Mouse (Mus musculus) spleen, adult 2 months (tissue): ENCODE results near the gene Slc25a3. TPM values are rescaled to one million over a fixed set of nuclear protein-coding genes. Genes with fewer than 3 reads are reported as not detected.

Experiments
- DNase-seq, 2 experiments: peaks; one replicate each; pipeline versions ENCODE4 v3.0.0 to v3.0.0-alpha.2; 2012 to 2021; ENCODE audit warnings: low spot score in 2 of 2, low read depth in 1 of 2
- H3K27ac ChIP-seq: fragments of 200-500 bp; 2 replicates; pipeline ENCODE4 v1.5.1; 2012; ENCODE audit warnings: low read length, inconsistent platforms; ENCODE audit not compliant: insufficient read depth
- H3K27me3 ChIP-seq: fragments of 200-500 bp; 2 replicates; pipeline ENCODE4 v1.6.1; 2012; ENCODE audit warnings: mild to moderate bottlenecking, moderate library complexity, low read length, inconsistent platforms; ENCODE audit not compliant: control insufficient read depth, insufficient read depth
- H3K36me3 ChIP-seq: fragments of 200-500 bp; 2 replicates; pipeline ENCODE4 v1.6.1; 2012; ENCODE audit warnings: mild to moderate bottlenecking, low read length, inconsistent platforms; ENCODE audit not compliant: control insufficient read depth, insufficient read depth
- H3K4me1 ChIP-seq: fragments of 200-500 bp; 2 replicates; pipeline ENCODE4 v1.6.1; 2011; ENCODE audit warnings: inconsistent platforms; ENCODE audit not compliant: control insufficient read depth, insufficient read depth, insufficient read length
- H3K4me3 ChIP-seq: fragments of 200-500 bp; 2 replicates; pipeline ENCODE4 v1.5.1; 2011; ENCODE audit warnings: mild to moderate bottlenecking, inconsistent platforms; ENCODE audit not compliant: insufficient read depth, insufficient read length; ENCODE audit errors: extremely low read depth
- CTCF ChIP-seq: fragments of 200-500 bp; IDR thresholded peaks from 2 replicates; pipeline ENCODE4 v1.5.1; 2011; ENCODE audit warnings: mild to moderate bottlenecking, inconsistent platforms; ENCODE audit not compliant: insufficient read depth, insufficient read length, insufficient replicate concordance; ENCODE audit errors: extremely low read depth
- POLR2A ChIP-seq: fragments of 200-500 bp; IDR thresholded peaks from 2 replicates; pipeline ENCODE4 v1.6.1; 2011; ENCODE audit warnings: low read depth, low read length, inconsistent platforms
- WGBS: fragments of 180-500 bp; shearing (Covaris S2); methylation state at CpG from one replicate; pipeline ENCODE4 v1.1.7; 2018; 5-methylcytosine and 5-hydroxymethylcytosine counted together
- polyA plus RNA-seq: library from polyadenylated mRNA; depleted of rRNA; stranded (reverse); fragments of >200 nt; gene quantifications from 2 replicates; pipeline ENCODE4 v1.2.3, GENCODE M21; 2012

Gene Slc25a3
- polyA plus RNA-seq, 1 experiment = 173 TPM

- H3K36me3 ChIP-seq = peaks cover 3% of the 10 kb centered on the region
- H3K4me3 ChIP-seq = no peak overlapping the region
- no peaks in the 10 kb centered on the region for H3K4me1 ChIP-seq
- H3K27ac ChIP-seq = no peak overlapping the region
- WGBS = 59% methylated on average over 10 of the region's 10 CpGs
- H3K27me3 ChIP-seq = no peaks in the 10 kb centered on the region
- no peak for TF ChIP-seq CTCF
- TF ChIP-seq POLR2A = no peak
- DNase-seq = no peak
Observed at GRCm38 (mm10) chr10:91142654-91143191, 18.9 kb upstream of the Slc25a3 start.

DNA sequence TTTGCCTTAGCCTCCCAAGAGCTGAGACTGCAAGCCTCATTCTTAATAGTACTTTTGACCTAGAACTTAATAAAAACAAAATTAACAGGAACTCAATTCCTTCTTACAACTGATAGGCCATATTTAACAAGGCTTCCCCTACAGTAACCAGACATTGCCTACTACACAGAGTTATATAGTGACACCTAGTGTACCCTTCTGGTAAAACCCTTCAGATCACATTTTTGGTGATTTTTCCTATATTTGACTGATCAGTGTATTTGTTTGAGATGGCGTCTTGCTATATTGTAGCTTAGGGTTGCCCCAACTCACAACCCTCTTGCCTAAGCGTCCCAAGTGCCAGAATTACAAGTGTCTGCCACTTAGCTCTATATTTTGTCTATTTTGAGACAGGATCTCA, 17.7 kb upstream of the Slc25a3 start:
- DNase-seq = peak in 1 of 2 experiments; percentile 51
- Histone ChIP-seq H3K4me1 (peaks cover 3% of the 10 kb centered on the region; the same call in 1 of the 2 replicates), H3K36me3 (peaks cover 3% of the 10 kb centered on the region), H3K27me3 (no peaks in the 10 kb centered on the region), H3K4me3 (no peak overlapping the region), H3K27ac (no peak overlapping the region)
- TF ChIP-seq POLR2A (no peak), CTCF (no peak)
- 22% methylated on average over 2 of the region's 2 CpGs for WGBS

DNA sequence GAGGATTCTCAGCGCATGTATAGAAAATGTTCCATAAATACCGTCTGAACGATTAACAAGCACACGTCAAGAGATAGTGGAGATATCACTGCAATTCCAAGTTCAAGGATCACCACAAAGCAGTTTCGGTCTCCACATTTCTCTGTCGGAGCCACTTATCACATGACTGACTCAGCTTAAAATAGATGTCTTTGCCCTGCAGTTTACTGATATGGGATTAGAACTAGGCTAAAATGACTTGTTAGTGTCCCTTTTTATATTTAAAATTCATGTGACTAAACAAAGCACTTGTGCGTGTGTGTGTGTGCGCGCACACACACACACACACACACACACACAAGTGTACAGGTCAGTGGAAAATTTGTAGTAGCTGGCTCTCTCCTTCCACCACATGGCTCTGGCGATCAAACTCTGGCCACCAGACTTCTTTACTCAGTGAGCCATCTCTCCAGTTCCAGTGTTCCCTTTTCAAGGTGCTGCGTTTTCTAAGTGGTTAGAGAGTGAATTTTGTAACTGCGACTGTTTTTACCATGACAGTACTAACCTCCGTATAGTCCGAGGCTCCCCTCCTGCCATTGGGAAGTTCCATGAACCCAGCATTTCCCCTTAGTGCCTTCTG, 15.4 kb upstream of the Slc25a3 start:
- WGBS = 87% methylated on average over 14 of the region's 14 CpGs
- TF ChIP-seq CTCF (no peak), POLR2A (no peak)
- H3K4me3 ChIP-seq = no peak overlapping the region
- no peaks in the 10 kb centered on the region for H3K27me3 ChIP-seq
- no peak overlapping the region for H3K27ac ChIP-seq
- H3K4me1 ChIP-seq = peaks cover 3% of the 10 kb centered on the region; the same call in 1 of the 2 replicates
- DNase-seq = no peak
- H3K36me3 ChIP-seq = no peaks in the 10 kb centered on the region

DNA sequence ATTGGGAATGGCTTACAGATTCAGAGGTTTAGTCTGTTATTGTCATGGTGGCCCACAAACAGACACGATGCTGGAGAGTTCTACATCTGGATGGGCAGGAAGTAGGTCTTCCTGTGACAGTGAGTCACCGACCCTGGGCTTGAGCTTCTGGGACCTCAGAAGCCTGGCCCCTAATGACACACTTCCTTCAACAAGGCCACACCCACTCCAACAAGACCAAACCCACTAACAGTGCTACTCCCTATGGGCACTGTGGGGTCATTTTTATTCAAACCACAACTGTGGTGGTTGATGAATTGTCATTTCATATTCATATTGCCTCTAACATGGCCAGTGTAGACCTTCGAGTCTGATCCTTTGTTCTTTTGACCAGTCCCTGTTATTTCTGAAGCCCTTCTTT, 14.5 kb upstream of the Slc25a3 start:
- 27% methylated on average over 3 of the region's 3 CpGs for WGBS
- Histone ChIP-seq H3K27me3 (no peaks in the 10 kb centered on the region), H3K27ac (no peak overlapping the region), H3K4me1 (peaks cover 3% of the 10 kb centered on the region; the same call in 1 of the 2 replicates), H3K36me3 (no peaks in the 10 kb centered on the region), H3K4me3 (no peak overlapping the region)
- TF ChIP-seq POLR2A (no peak), CTCF (no peak)
- peak in 1 of 2 experiments; percentile 40 for DNase-seq

- 56% methylated on average over 9 of the region's 9 CpGs for WGBS
- DNase-seq = no peak
- no peak overlapping the region for H3K4me3 ChIP-seq
- 0 out of 2 replicates have a peak overlapping the region, but pooled peaks have one; percentile 20 for H3K27ac ChIP-seq
- TF ChIP-seq CTCF = no peak
- TF ChIP-seq POLR2A = no peak
- no peaks in the 10 kb centered on the region for H3K27me3 ChIP-seq
- peaks cover 3% of the 10 kb centered on the region; the same call in 1 of the 2 replicates for H3K4me1 ChIP-seq
- no peaks in the 10 kb centered on the region for H3K36me3 ChIP-seq
Observed at GRCm38 (mm10) chr10:91137400-91137799, 13.5 kb upstream of the Slc25a3 start.

GRCm38 (mm10) chr10:91135302-91135972, 11.6 kb upstream of the Slc25a3 start:
- peaks cover 3% of the 10 kb centered on the region; the same call in 1 of the 2 replicates for H3K4me1 ChIP-seq
- no peak for TF ChIP-seq CTCF
- TF ChIP-seq POLR2A = no peak
- WGBS = 94% methylated on average over 7 of the region's 7 CpGs
- no peak overlapping the region for H3K27ac ChIP-seq
- no peak overlapping the region for H3K4me3 ChIP-seq
- no peaks in the 10 kb centered on the region for H3K36me3 ChIP-seq
- H3K27me3 ChIP-seq = no peaks in the 10 kb centered on the region
- DNase-seq = no peak
